Mouse (Mus musculus) frontal cortex, adult 2 months (tissue): ENCODE data around the gene Cib2. TPM values are rescaled to one million over a fixed set of nuclear protein-coding genes. Genes with fewer than 3 reads are reported as not detected.

Source experiments
- DNase-seq, 2 experiments: peaks; one replicate each; pipeline ENCODE4 v3.0.0; 2022; ENCODE audit warnings: low spot score in 1 of 2; ENCODE audit errors: extremely low spot score in 1 of 2
- polyA plus RNA-seq: library from polyadenylated mRNA; depleted of rRNA; stranded (reverse); fragments of >200 nt; gene quantifications from 2 replicates; pipeline ENCODE4 v1.2.3, GENCODE M21; 2012

The Cib2 gene
- polyA plus RNA-seq, 1 experiment = 34.6 TPM

- no peak for DNase-seq
Observed at GRCm38 (mm10) chr9:54549433-54549832, 10.6 kb downstream of the Cib2 start.

- peak in 1 of 2 experiments; percentile 79 for DNase-seq
Observed at GRCm38 (mm10) chr9:54547536-54547935, 12.5 kb downstream of the Cib2 start.

- DNase-seq = no peak
Observed at GRCm38 (mm10) chr9:54544954-54545315, 15.1 kb downstream of the Cib2 start.

DNA sequence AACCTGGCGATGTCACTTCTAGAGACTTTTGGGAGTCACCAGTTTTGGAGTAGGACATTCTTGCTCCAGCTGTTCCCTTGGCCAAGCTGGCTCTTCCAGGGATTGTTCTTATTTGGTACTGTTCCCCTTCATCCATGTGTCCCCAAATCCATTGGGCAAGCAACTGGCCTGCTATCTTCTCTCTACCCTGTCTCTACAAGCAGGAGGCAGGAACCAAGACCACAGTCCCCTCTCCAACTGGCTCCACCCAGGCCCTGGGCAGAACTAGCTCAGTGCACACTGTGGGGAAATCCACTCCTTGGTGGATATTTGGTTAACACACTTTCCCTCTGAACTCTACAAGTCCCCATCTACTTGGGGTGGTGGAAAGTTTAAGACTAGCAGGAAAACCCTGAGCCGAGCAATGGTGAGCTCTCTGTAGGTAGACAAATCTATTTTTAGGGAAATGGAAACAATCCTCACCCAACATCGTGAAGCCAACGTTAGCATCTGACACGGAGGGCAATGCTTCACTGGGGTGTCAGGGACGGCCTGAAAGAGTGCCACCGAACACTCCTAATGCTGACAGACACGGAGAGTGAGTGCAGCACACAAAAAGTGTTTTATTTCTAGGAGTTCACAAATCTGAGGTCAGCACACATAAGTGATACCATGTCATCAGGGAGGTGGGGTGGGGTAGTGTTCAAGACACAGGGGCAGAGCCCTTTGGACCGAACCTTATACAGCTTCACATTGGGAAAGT, 15.6 kb downstream of the Cib2 start:
- DNase-seq = no peak

DNA sequence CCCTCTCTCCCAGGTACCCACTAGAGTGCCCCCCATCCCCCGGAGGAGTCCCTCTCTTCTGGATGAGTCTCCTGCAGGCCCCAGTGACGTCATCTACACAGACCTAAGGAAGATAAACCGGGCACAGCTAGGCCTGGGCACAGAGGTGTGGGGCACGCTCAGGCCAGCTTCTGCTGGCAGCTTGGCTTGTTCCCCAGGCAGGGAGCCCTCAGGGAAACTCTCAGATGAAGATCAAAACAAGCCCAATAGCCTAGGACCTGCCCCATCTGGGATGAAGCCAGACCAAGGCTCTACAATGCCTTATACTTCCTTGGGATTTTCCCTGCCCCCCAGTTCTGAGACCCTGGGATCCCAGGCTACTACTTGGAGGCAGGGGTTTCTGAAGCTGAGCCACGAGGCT, 19.2 kb downstream of the Cib2 start:
- DNase-seq = no peak

- no peak for DNase-seq
Observed at GRCm38 (mm10) chr9:54538684-54539083, 21.3 kb downstream of the Cib2 start, which contains the start of gene Sh2d7. Gene Sh2d7, plus strand, starts transcription at chr9:54538984.

- DNase-seq = no peak
Observed at GRCm38 (mm10) chr9:54538244-54538643, 21.8 kb downstream of the Cib2 start.

DNA sequence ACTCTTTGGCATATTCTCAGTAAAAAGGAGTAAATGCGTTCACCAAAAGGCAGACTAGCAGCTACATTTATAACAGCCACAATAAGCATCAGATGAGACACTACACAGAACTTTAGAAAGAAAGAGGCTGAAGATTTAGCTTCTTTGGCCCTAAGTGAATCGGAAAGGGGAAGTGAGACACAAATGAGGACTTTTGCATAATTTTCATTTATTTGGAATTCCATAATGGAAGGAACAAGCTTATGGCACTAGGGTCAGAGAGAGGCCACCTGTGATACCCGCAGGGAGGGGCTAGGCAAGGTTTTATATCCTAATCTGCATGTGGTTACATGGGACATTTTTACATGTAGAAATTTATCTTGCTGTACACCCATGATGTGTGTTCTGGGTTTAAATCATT, 22.5 kb downstream of the Cib2 start:
- DNase-seq = no peak

GRCm38 (mm10) chr9:54537030-54537429, 23.0 kb downstream of the Cib2 start:
- peak in 1 of 2 experiments; percentile 35 for DNase-seq

DNA sequence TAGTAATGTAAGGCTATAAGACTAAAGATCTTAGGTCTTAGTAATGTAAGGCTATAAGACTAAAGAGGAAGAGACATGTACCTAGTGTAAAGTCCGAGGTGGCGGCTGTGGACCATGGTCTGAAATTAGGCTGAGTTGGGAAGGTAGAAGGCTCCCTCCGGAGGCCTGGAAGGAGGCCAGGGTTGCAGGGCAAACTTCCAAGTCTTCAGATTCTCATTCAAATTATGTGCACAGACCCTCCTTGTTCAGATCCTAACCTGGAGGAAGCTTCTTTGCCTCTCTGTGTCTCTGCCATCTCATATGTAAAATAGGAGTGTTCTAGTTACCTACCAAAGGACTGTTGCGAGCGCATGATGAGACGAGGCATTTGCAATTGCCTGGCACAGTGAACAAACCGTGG, 23.8 kb downstream of the Cib2 start:
- DNase-seq = no peak

DNA sequence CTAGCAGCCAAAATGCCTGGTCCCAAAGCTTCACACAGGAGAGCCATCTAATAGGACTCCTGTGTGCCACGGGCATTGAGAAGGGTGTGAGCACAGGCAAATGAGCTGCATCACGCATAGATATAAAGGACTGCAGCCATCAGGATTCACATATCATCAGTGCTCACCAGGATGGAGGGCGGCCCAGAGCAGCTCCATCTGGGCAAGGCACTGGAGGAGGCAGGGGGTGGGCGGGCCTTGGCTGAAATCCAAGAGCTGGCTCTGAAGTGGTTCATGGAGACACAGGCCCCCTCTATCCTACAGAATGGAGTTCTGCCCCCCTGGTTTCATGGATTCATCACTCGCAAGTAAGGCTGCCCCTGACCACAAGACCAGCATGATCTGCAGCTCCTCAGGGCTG, 26.0 kb downstream of the Cib2 start:
- peak in 1 of 2 experiments; percentile 86 for DNase-seq

DNA sequence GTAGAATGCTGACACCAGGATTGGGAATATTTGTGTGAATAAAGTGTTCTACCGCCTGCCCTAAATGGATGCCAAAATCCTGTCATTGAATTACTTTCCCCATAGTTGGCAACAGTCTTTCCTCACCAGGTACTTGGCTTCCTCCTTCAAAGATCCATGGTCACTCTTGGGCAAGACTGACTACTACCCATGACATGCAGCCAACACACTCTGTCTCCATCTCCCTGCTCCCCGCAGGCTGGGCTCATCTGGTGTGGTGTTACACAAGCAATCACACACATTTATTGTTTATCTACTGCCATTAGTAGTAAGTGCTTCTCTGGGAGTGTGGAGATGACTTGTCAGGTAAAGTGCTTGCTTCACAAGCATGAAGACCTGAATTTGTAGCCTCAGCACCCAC, 27.1 kb downstream of the Cib2 start:
- DNase-seq = no peak

DNA sequence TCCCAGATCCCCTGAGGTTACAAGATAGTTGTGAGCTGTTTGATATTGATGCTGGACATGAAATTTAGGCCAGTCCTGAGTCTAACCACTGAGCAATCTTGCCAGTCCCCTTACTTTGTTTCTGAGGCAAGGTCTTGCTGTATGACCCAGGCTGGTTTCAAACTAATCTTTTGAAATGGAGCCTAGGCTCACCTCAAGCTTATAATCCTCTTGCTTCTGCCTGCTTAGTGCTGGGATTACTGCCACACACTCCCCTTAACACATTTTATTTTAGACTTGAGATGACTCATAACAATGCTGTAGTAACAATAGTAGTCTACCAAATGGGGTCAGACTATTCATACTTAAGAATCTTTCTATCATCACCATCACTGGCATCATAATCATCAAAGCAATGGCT, 28.6 kb downstream of the Cib2 start:
- no peak for DNase-seq

- no peak for DNase-seq
Observed at GRCm38 (mm10) chr9:54530836-54531235, 29.2 kb downstream of the Cib2 start.

GRCm38 (mm10) chr9:54529950-54530349, 30.1 kb downstream of the Cib2 start:
- no peak for DNase-seq

DNA sequence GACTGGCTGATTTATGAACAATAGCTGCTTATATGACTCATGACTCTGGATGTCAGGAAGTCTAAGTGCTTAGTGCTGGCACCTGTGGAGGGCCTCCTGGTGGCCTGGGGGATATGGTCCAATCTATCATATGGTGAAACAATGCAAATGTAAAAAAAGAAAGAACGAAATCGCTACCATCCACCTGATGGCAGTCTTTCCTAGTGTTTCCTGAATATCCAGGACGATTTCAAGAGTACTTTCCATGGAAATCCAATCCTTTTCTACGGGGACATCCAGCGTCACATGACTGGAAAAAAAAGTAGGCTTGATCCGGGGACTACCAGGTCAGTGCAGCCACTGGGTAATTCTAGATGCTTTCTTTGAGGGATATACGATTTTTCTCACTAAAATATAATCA, 32.3 kb downstream of the Cib2 start:
- peak in 1 of 2 experiments; percentile 53 for DNase-seq

GRCm38 (mm10) chr9:54520286-54520685, 39.7 kb downstream of the Cib2 start:
- DNase-seq = no peak

- peak; percentile 75 to 81 for DNase-seq
Observed at GRCm38 (mm10) chr9:54518921-54519320, 41.1 kb downstream of the Cib2 start.

GRCm38 (mm10) chr9:54515991-54516390, 44.0 kb downstream of the Cib2 start:
- DNase-seq = no peak

- no peak for DNase-seq
Observed at GRCm38 (mm10) chr9:54502873-54503272, 57.1 kb downstream of the Cib2 start.

- no peak for DNase-seq
Observed at GRCm38 (mm10) chr9:54502111-54502495, 57.9 kb downstream of the Cib2 start.

DNA sequence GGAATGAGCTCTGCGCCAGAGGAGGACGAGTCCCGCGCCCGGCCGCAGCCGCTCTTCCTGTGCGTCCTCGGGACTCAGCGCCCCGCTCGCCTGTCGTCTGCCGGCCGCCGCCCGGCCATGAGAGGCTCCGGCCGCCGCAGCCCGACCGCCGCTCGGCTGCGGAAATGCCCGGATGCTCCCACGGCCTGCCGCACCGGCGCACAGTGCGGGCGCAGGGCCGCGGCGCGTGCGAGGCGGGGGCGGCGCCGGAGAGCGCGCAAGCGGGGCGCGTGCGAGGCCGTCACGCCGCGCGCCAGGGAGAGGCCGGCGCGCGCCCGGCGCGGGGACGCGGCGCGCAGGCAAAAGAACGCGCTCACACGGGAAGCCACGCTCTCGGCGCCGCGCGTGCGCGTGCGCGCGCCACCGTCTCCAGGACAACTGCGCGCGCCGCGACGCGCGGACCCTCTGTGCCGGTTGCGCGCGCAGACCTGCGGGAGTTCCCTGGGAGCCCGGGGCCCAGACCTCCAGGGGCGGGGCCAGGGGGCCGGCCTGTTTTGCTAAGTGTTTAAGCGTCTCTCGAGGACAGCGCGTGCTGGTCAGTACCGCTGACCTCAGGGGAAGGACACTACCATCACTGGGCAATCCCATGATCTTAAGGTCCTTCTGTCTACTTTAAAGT, 58.4 kb downstream of the Cib2 start, which contains the start of gene Dmxl2:
Gene Dmxl2 (minus strand): TSS at position 174 of the 658 bp plus-strand sequence.
- DNase-seq = peak; percentile 77 to 83
